In the genomic region with DNA sequence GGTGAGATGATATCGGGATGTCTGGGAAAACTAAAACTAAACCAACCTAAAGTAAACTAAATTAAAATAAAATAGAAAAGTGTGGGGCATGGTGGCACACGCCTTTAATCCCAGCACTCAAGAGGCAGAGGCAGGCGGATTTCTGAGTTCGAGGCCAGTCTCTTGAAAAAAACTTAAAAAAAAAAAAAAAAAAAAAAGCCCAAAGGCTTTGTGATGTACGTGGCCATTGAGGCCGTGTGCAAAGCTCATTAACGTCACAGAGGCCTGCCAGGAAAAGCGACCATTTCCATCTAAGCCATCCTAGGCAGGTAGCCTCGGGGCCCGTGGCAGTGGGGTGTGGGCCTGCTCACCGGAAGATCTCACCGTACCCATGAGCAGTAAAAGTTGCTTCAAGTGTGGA, we compare ENCODE assay signal across 35 mouse cellular contexts. TPM values are rescaled to one million over a fixed set of nuclear protein-coding genes. Genes with fewer than 3 reads are reported as not detected.
DNase-seq lines count a peak whose midpoint lies in the region; ATAC-seq and TF ChIP-seq lines count a peak whose summit lies in the region.
"Had no signal": no experiment of that assay in that cellular context is flagged by ENCODE, and none has a peak within 500 bp of the region (broad histone marks: within the 10 kb centered on the region; RNA-seq: fewer than 3 reads in every experiment).

A gene (plus strand): TSS at position 284 of the 400 bp plus-strand sequence.

- H3K9ac ChIP-seq in CH12.LX (ENCODE audit: insufficient read depth, low read depth) (peak within 1 kb of the TSS; percentile 40), ES-E14 (ENCODE audit: insufficient read depth, low read depth, low read length, poor library complexity, severe bottlenecking) (0 out of 2 replicates have a peak within 1 kb of the TSS, but pooled peaks have one; percentile 5)
- no peak within 1 kb of the TSS for H3K9ac ChIP-seq in hindbrain, embryonic 11.5 days (ENCODE audit: low read depth, low read length)
- no peak within 1 kb of the TSS for H3K9ac ChIP-seq in midbrain, embryonic 14.5 days (replicated peaks; ENCODE audit: low read length)
- H3K9ac ChIP-seq: forebrain, embryonic 13.5 days; forebrain, postnatal 0 days; heart, embryonic 13.5 days; hindbrain, embryonic 12.5 days; hindbrain, embryonic 15.5 days had no signal

- dilution Hi-C loops in CH12.LX (cut with MboI; ENCODE audit: extremely low pct_ligation_motif_present, extremely low pct_unique_long_range_greater_than_20kb, low sequenced_read_pairs) = no loop called here

- 82% methylated on average over 12 of the region's 12 CpGs for WGBS in hindbrain, embryonic 11.5 days
- WGBS in midbrain, embryonic 14.5 days = 83% methylated on average over 12 of the region's 12 CpGs

- peak within 1 kb of the TSS; percentile 7; the same call in 1 of the 2 replicates for H3K4me2 ChIP-seq in CH12.LX (ENCODE audit: insufficient read depth, low read depth, poor library complexity, severe bottlenecking)
- no peak within 1 kb of the TSS for H3K4me2 ChIP-seq in hindbrain, embryonic 11.5 days (replicated peaks; ENCODE audit: low read depth, low read length)
- no peak within 1 kb of the TSS for H3K4me2 ChIP-seq in midbrain, embryonic 14.5 days (ENCODE audit: low read length)
- H3K4me2 ChIP-seq: forebrain, embryonic 13.5 days; heart, embryonic 13.5 days; hindbrain, embryonic 12.5 days; hindbrain, embryonic 15.5 days had no signal

- no peak for TF ChIP-seq EP300 in CH12.LX (IDR thresholded peaks at IDR 0.05; ENCODE audit: low read length)

- no peaks in the 10 kb centered on the region for H3K27me3 ChIP-seq in CH12.LX (replicated peaks)
- peaks cover 14% of the 10 kb centered on the region for H3K27me3 ChIP-seq in E14TG2a.4 (ENCODE audit: insufficient read depth, low read length)
- H3K27me3 ChIP-seq in hindbrain, embryonic 11.5 days (ENCODE audit: control insufficient read depth, insufficient read depth, low read length) = no peaks in the 10 kb centered on the region
- no peaks in the 10 kb centered on the region for H3K27me3 ChIP-seq in midbrain, embryonic 14.5 days (ENCODE audit: control insufficient read depth, insufficient read depth, low read length)

- H3K27ac ChIP-seq in CH12.LX (ENCODE audit: insufficient read depth, low read depth) (peak within 1 kb of the TSS; percentile 88), ES-E14 (ENCODE audit: insufficient read depth, low read depth, low read length, poor library complexity, severe bottlenecking) (no peak within 1 kb of the TSS)
- no peak within 1 kb of the TSS for H3K27ac ChIP-seq in hindbrain, embryonic 11.5 days (ENCODE audit: low read depth, low read length)
- no peak within 1 kb of the TSS for H3K27ac ChIP-seq in midbrain, embryonic 14.5 days (replicated peaks; ENCODE audit: low read depth, low read length)
- H3K27ac ChIP-seq: forebrain, embryonic 10.5 days; forebrain, embryonic 13.5 days; gastrocnemius, adult 2 months; heart, embryonic 10.5 days; heart, embryonic 13.5 days; hindbrain, embryonic 12.5 days; hindbrain, embryonic 15.5 days had no signal

- H3K9me3 ChIP-seq in CH12.LX (replicated peaks; ENCODE audit: low read length) (no peaks in the 10 kb centered on the region), E14TG2a.4 (ENCODE audit: low read length) (no peaks in the 10 kb centered on the region), ES-E14 (ENCODE audit: control insufficient read depth, insufficient read depth, low read depth, low read length) (no peaks in the 10 kb centered on the region)
- no peaks in the 10 kb centered on the region for H3K9me3 ChIP-seq in hindbrain, embryonic 11.5 days (ENCODE audit: control insufficient read depth, low read length)
- no peaks in the 10 kb centered on the region for H3K9me3 ChIP-seq in midbrain, embryonic 14.5 days (ENCODE audit: control insufficient read depth, low read length)
- H3K9me3 ChIP-seq: forebrain, embryonic 10.5 days; forebrain, embryonic 13.5 days; G1E; heart, embryonic 10.5 days; heart, embryonic 13.5 days; hindbrain, embryonic 12.5 days; hindbrain, embryonic 15.5 days had no signal

- TF ChIP-seq RAD21 in CH12.LX (IDR thresholded peaks at IDR 0.05; ENCODE audit: low read depth, low read length) = no peak

- peaks cover 4 to 5% of the 10 kb centered on the region in 2 experiments; a peak in 2 of 4 replicates for H3K4me1 ChIP-seq in CH12.LX (ENCODE audit: control insufficient read depth in 1 of 2, insufficient read depth in 2 of 2)
- no peaks in the 10 kb centered on the region for H3K4me1 ChIP-seq in E14TG2a.4 (replicated peaks; ENCODE audit: low read depth, low read length)
- no peaks in the 10 kb centered on the region for H3K4me1 ChIP-seq in ES-E14 (ENCODE audit: control insufficient read depth in 2 of 2, insufficient read depth in 2 of 2, low read length in 2 of 2, poor library complexity in 1 of 2)
- H3K4me1 ChIP-seq in hindbrain, embryonic 11.5 days (replicated peaks; ENCODE audit: control insufficient read depth, insufficient read depth, low read length) = no peaks in the 10 kb centered on the region
- no peaks in the 10 kb centered on the region for H3K4me1 ChIP-seq in midbrain, embryonic 14.5 days (ENCODE audit: control insufficient read depth, insufficient read depth, low read length)
- H3K4me1 ChIP-seq: forebrain, embryonic 10.5 days; forebrain, embryonic 13.5 days; heart, embryonic 10.5 days; heart, embryonic 13.5 days; hindbrain, embryonic 12.5 days; hindbrain, embryonic 15.5 days had no signal

- no peak for ATAC-seq in hindbrain, embryonic 11.5 days (ENCODE audit: low FRiP score)
- ATAC-seq in midbrain, embryonic 14.5 days (ENCODE audit: low FRiP score, low TSS enrichment) = no peak
- ATAC-seq: CD4-positive, CD25-positive, alpha-beta regulatory T cell, adult 4 months; forebrain, embryonic 13.5 days; forebrain, postnatal 0 days; intestine, postnatal 0 days; Patski had no signal

- H3K36me3 ChIP-seq in CH12.LX (replicated peaks in 1 of 2; ENCODE audit: control insufficient read depth in 1 of 2, insufficient read depth in 1 of 2, low read length in 1 of 2) (no peaks in the 10 kb centered on the region), E14TG2a.4 (ENCODE audit: insufficient read depth, low read length) (no peaks in the 10 kb centered on the region), ES-E14 (ENCODE audit: control insufficient read depth, insufficient read depth, low read length, poor library complexity, severe bottlenecking) (no peaks in the 10 kb centered on the region)
- H3K36me3 ChIP-seq in hindbrain, embryonic 11.5 days (ENCODE audit: control insufficient read depth, insufficient read depth, low read length) = no peaks in the 10 kb centered on the region
- H3K36me3 ChIP-seq in midbrain, embryonic 14.5 days (ENCODE audit: control insufficient read depth, insufficient read depth, low read length) = no peaks in the 10 kb centered on the region
- H3K36me3 ChIP-seq: forebrain, embryonic 10.5 days; G1E; heart, embryonic 10.5 days; heart, embryonic 13.5 days; hindbrain, embryonic 12.5 days; hindbrain, embryonic 15.5 days had no signal

- TF ChIP-seq CTCF in CH12.LX (conservative IDR thresholded peaks at IDR 0.05 in 1 of 2, IDR thresholded peaks at IDR 0.05 in 1 of 2; ENCODE audit: low read depth in 2 of 2, low read length in 2 of 2) (no peak), E14TG2a.4 (conservative IDR thresholded peaks at IDR 0.05; ENCODE audit: low read length) (no peak)

- no peaks in the 10 kb centered on the region for H3K79me2 ChIP-seq in CH12.LX (replicated peaks; ENCODE audit: control insufficient read depth, extremely low read depth, insufficient read depth, poor library complexity, severe bottlenecking)

- H3K4me3 ChIP-seq in CH12.LX (replicated peaks in 1 of 3; ENCODE audit: low read depth in 2 of 3, low read length in 2 of 3, poor library complexity in 1 of 3) = peak within 1 kb of the TSS in 1 of 3 experiments; percentile 54
- peak within 1 kb of the TSS; percentile 29; the same call in 1 of the 2 replicates for H3K4me3 ChIP-seq in E14TG2a.4 (replicated peaks; ENCODE audit: low read length)
- peak within 1 kb of the TSS in 1 of 2 experiments; percentile 38; a peak in 1 of 4 replicates for H3K4me3 ChIP-seq in ES-E14 (ENCODE audit: insufficient read depth in 1 of 2, low read depth in 1 of 2, low read length in 2 of 2, poor library complexity in 1 of 2, severe bottlenecking in 1 of 2)
- H3K4me3 ChIP-seq in hindbrain, embryonic 11.5 days (ENCODE audit: low read depth, low read length) = no peak within 1 kb of the TSS
- no peak within 1 kb of the TSS for H3K4me3 ChIP-seq in midbrain, embryonic 14.5 days (replicated peaks; ENCODE audit: low read depth, low read length)
- H3K4me3 ChIP-seq: forebrain, embryonic 10.5 days; forebrain, embryonic 13.5 days; gastrocnemius, adult 2 months; heart, embryonic 10.5 days; heart, embryonic 13.5 days; hindbrain, embryonic 12.5 days; hindbrain, embryonic 15.5 days had no signal

- DNase-seq in CH12.LX (ENCODE audit: extremely low read depth) (no peak), ES-E14 (ENCODE audit: low read depth, low spot score) (no peak)
- DNase-seq in hindbrain, embryonic 11.5 days (ENCODE audit: low spot score) = no peak
- DNase-seq in adrenal gland, adult 2 months = no peak
- no peak for DNase-seq in midbrain, embryonic 14.5 days
- DNase-seq: adrenal gland, adult 8-10 months; adrenal gland, postnatal 25 days; cerebellum, adult 11-12 months; cerebellum, adult 8-10 months; cerebellum, postnatal 10 days; cerebellum, postnatal 36 days; forebrain, postnatal 0 days; gastrocnemius, adult 2 months; gastrocnemius, postnatal 14 days; heart, adult 18-20 months; heart, postnatal 14 days; heart, postnatal 4 days had no signal

- TF ChIP-seq POLR2A in CH12.LX (IDR thresholded peaks at IDR 0.05; ENCODE audit: low read depth, low read length) = no peak

- in situ Hi-C loops in CH12.LX (cut with MboI; ENCODE audit: low pct_ligation_motif_present, low pct_unique_long_range_greater_than_20kb, low sequenced_read_pairs) = no loop called here
- in situ Hi-C loops in ES-E14 (cut with MboI; ENCODE audit: low sequenced_read_pairs in 2 of 2, unreplicated experiment in 2 of 2) = no loop called here

TF ChIP-seq in CH12.LX, 34 proteins besides CTCF, POLR2A, EP300 and RAD21 (continues in another document):
- TF ChIP-seq ZNF384 (IDR thresholded peaks at IDR 0.05; ENCODE audit: low read depth, low read length) (peak; percentile 90), SIN3A (IDR thresholded peaks at IDR 0.05; ENCODE audit: low read length) (no peak)

TF ChIP-seq in ES-E14, 5 proteins besides CTCF, POLR2A, EP300 and RAD21 (continues in another document):
- TF ChIP-seq ZC3H11A (IDR thresholded peaks at IDR 0.05; ENCODE audit: borderline replicate concordance, low read depth, low read length) (no peak), ZNF384 (IDR thresholded peaks at IDR 0.05; ENCODE audit: low read depth, low read length) (peak; percentile 89), MAFK (IDR thresholded peaks at IDR 0.05; ENCODE audit: insufficient read depth, low read depth, low read length) (no peak)

RNA-seq across cellular contexts. Expression of the gene that starts here (rescaled TPM):
- total RNA-seq in CH12.LX (2012; rRNA removed) (0.71 and 1.7 TPM in 2 replicates), CH12.LX (2014; rRNA removed) (not detected in 2 replicates), ES-E14 (2012; rRNA removed) (not detected in 2 replicates)
- not detected in 2 replicates for polyA plus RNA-seq in CH12.LX (2012; ENCODE audit: insufficient read length, low read depth)
- polyA plus RNA-seq in hindbrain, embryonic 11.5 days (2014; fragmentation: Nextera tagmentation; extraction: Ambion mirVana) = not detected in 2 replicates
- total RNA-seq in adrenal gland, adult 2 months (2021) = not detected
- not detected in 2 replicates for polyA plus RNA-seq in adrenal gland, adult 2 months (2012; rRNA removed)
- not detected in 2 replicates for polyA plus RNA-seq in midbrain, embryonic 14.5 days (2014; fragmentation: Nextera tagmentation; extraction: Ambion mirVana)
- total RNA-seq: adrenal gland, adult 8-10 months; adrenal gland, postnatal 25 days; forebrain, postnatal 0 days; G1E; gastrocnemius, adult 2 months; gastrocnemius, postnatal 14 days; gastrocnemius, postnatal 4 days; heart, adult 18-20 months; heart, postnatal 14 days; heart, postnatal 4 days had no signal
- polyA plus RNA-seq: brain, embryonic 14.5 days; C2C12; CD4-positive, CD25-positive, alpha-beta regulatory T cell, adult 4 months; embryonic facial prominence, embryonic 11.5 days; embryonic facial prominence, embryonic 14.5 days; forebrain, embryonic 10.5 days; forebrain, embryonic 13.5 days; forebrain, postnatal 0 days; G1E; heart, embryonic 10.5 days; heart, embryonic 13.5 days; heart, embryonic 16.5 days; hindbrain, embryonic 12.5 days; hindbrain, embryonic 15.5 days; intestine, embryonic 14.5 days; intestine, postnatal 0 days; Patski had no signal

Comparison
In these comparisons a context has a peak if more than half of its experiments do, and no peak if none do; other contexts are left out.
1. H3K9ac ChIP-seq: peak in CH12.LX (single experiment) and ES-E14 (single experiment); none in hindbrain, embryonic 11.5 days (single experiment) and midbrain, embryonic 14.5 days (single experiment).